Mouse (Mus musculus): ENCODE results near the gene Clstn2. TPM values are rescaled to one million over a fixed set of nuclear protein-coding genes. Genes with fewer than 3 reads are reported as not detected.

Clstn2 gene
- total and polyA plus RNA-seq, 3 experiments: not detected

- no peak overlapping the region for H3K4me3 ChIP-seq (replicated peaks in 1 of 3; ENCODE audit: low read depth in 2 of 3, low read length in 2 of 3, poor library complexity in 1 of 3)
- H3K27ac ChIP-seq (ENCODE audit: insufficient read depth, low read depth): no peak overlapping the region
- no peak overlapping the region for H3K9ac ChIP-seq (ENCODE audit: insufficient read depth, low read depth)
- DNase-seq (ENCODE audit: extremely low read depth): no peak
- dilution Hi-C loops (cut with MboI; ENCODE audit: extremely low pct_ligation_motif_present, extremely low pct_unique_long_range_greater_than_20kb, low sequenced_read_pairs) (no loop called here), in situ Hi-C loops (cut with MboI; ENCODE audit: low pct_ligation_motif_present, low pct_unique_long_range_greater_than_20kb, low sequenced_read_pairs) (no loop called here)
- TF ChIP-seq HCFC1 (IDR thresholded peaks at IDR 0.05; ENCODE audit: low read depth, low read length) (no peak), E2F4 (IDR thresholded peaks at IDR 0.05; ENCODE audit: insufficient replicate concordance, low read depth, low read length) (no peak), JUND (conservative IDR thresholded peaks at IDR 0.05; ENCODE audit: low read depth, low read length) (no peak), JUN (IDR thresholded peaks at IDR 0.05; ENCODE audit: insufficient read depth, low read depth, low read length) (no peak), ELF1 (IDR thresholded peaks at IDR 0.05; ENCODE audit: low read depth, low read length) (no peak), UBTF (IDR thresholded peaks at IDR 0.05; ENCODE audit: low read depth, low read length) (no peak), POLR2A (IDR thresholded peaks at IDR 0.05; ENCODE audit: low read depth, low read length) (no peak), MYC (IDR thresholded peaks at IDR 0.05; ENCODE audit: low read depth, low read length) (no peak), PAX5 (IDR thresholded peaks at IDR 0.05; ENCODE audit: low read length) (no peak), TCF12 (IDR thresholded peaks at IDR 0.05; ENCODE audit: low read depth, low read length) (no peak), MAFK (IDR thresholded peaks at IDR 0.05; ENCODE audit: insufficient replicate concordance, low read length) (no peak), SIN3A (IDR thresholded peaks at IDR 0.05; ENCODE audit: low read length) (no peak), ZKSCAN1 (IDR thresholded peaks at IDR 0.05; ENCODE audit: borderline replicate concordance, low read depth, low read length) (no peak), RAD21 (IDR thresholded peaks at IDR 0.05; ENCODE audit: low read depth, low read length) (no peak), USF2 (conservative IDR thresholded peaks at IDR 0.05; ENCODE audit: low read depth, low read length) (no peak), CTCF (conservative IDR thresholded peaks at IDR 0.05 in 1 of 2, IDR thresholded peaks at IDR 0.05 in 1 of 2; ENCODE audit: low read depth in 2 of 2, low read length in 2 of 2) (no peak), SMC3 (IDR thresholded peaks at IDR 0.05; ENCODE audit: low read depth, low read length) (no peak)
- no peaks in the 10 kb centered on the region for H3K79me2 ChIP-seq (replicated peaks; ENCODE audit: control insufficient read depth, extremely low read depth, insufficient read depth, poor library complexity, severe bottlenecking)
- no peaks in the 10 kb centered on the region for H3K4me1 ChIP-seq (ENCODE audit: control insufficient read depth in 1 of 2, insufficient read depth in 2 of 2)
- peaks cover 79% of the 10 kb centered on the region for H3K9me3 ChIP-seq (replicated peaks; ENCODE audit: low read length)
- no peaks in the 10 kb centered on the region for H3K27me3 ChIP-seq (replicated peaks)
- H3K4me2 ChIP-seq (ENCODE audit: insufficient read depth, low read depth, poor library complexity, severe bottlenecking): no peak overlapping the region
- no peaks in the 10 kb centered on the region for H3K36me3 ChIP-seq (replicated peaks in 1 of 2; ENCODE audit: control insufficient read depth in 1 of 2, insufficient read depth in 1 of 2, low read length in 1 of 2)
These were observed 334.0 kb downstream of the Clstn2 start for GRCm38 (mm10) chr9:97699020-97699419.

GRCm38 (mm10) chr9:97698071-97698470 lies 334.9 kb downstream of the Clstn2 start:
- in situ Hi-C loops (cut with MboI; ENCODE audit: low pct_ligation_motif_present, low pct_unique_long_range_greater_than_20kb, low sequenced_read_pairs) (no loop called here), dilution Hi-C loops (cut with MboI; ENCODE audit: extremely low pct_ligation_motif_present, extremely low pct_unique_long_range_greater_than_20kb, low sequenced_read_pairs) (no loop called here)
- no peak overlapping the region for H3K4me3 ChIP-seq (replicated peaks in 1 of 3; ENCODE audit: low read depth in 2 of 3, low read length in 2 of 3, poor library complexity in 1 of 3)
- H3K9ac ChIP-seq (ENCODE audit: insufficient read depth, low read depth): no peak overlapping the region
- no peaks in the 10 kb centered on the region for H3K36me3 ChIP-seq (replicated peaks in 1 of 2; ENCODE audit: control insufficient read depth in 1 of 2, insufficient read depth in 1 of 2, low read length in 1 of 2)
- H3K4me2 ChIP-seq (ENCODE audit: insufficient read depth, low read depth, poor library complexity, severe bottlenecking): no peak overlapping the region
- H3K27me3 ChIP-seq (replicated peaks): no peaks in the 10 kb centered on the region
- H3K27ac ChIP-seq (ENCODE audit: insufficient read depth, low read depth): no peak overlapping the region
- DNase-seq (ENCODE audit: extremely low read depth): no peak
- H3K4me1 ChIP-seq (ENCODE audit: control insufficient read depth in 1 of 2, insufficient read depth in 2 of 2): no peaks in the 10 kb centered on the region
- no peaks in the 10 kb centered on the region for H3K79me2 ChIP-seq (replicated peaks; ENCODE audit: control insufficient read depth, extremely low read depth, insufficient read depth, poor library complexity, severe bottlenecking)
- peaks cover 72% of the 10 kb centered on the region for H3K9me3 ChIP-seq (replicated peaks; ENCODE audit: low read length)
- TF ChIP-seq USF1 (IDR thresholded peaks at IDR 0.05; ENCODE audit: low read depth, low read length): no peak
- TF ChIP-seq ZMIZ1 (IDR thresholded peaks at IDR 0.05; ENCODE audit: low read depth, low read length): no peak
- no peak for TF ChIP-seq JUND (conservative IDR thresholded peaks at IDR 0.05; ENCODE audit: low read depth, low read length)
- TF ChIP-seq KAT2A (IDR thresholded peaks at IDR 0.05; ENCODE audit: insufficient replicate concordance, low read length): no peak
- no peak for TF ChIP-seq E2F4 (IDR thresholded peaks at IDR 0.05; ENCODE audit: insufficient replicate concordance, low read depth, low read length)
- TF ChIP-seq MEF2A (IDR thresholded peaks at IDR 0.05; ENCODE audit: borderline replicate concordance, low read depth, low read length): no peak
- TF ChIP-seq USF2 (conservative IDR thresholded peaks at IDR 0.05; ENCODE audit: low read depth, low read length): no peak
- no peak for TF ChIP-seq JUN (IDR thresholded peaks at IDR 0.05; ENCODE audit: insufficient read depth, low read depth, low read length)
- TF ChIP-seq SIN3A (IDR thresholded peaks at IDR 0.05; ENCODE audit: low read length): no peak
- no peak for TF ChIP-seq CTCF (conservative IDR thresholded peaks at IDR 0.05 in 1 of 2, IDR thresholded peaks at IDR 0.05 in 1 of 2; ENCODE audit: low read depth in 2 of 2, low read length in 2 of 2)
- no peak for TF ChIP-seq ELF1 (IDR thresholded peaks at IDR 0.05; ENCODE audit: low read depth, low read length)
- TF ChIP-seq NRF1 (IDR thresholded peaks at IDR 0.05; ENCODE audit: low read depth, low read length): no peak
- no peak for TF ChIP-seq BHLHE40 (IDR thresholded peaks at IDR 0.05; ENCODE audit: low read depth, low read length)
- TF ChIP-seq TBP (conservative IDR thresholded peaks at IDR 0.05; ENCODE audit: low read depth, low read length): no peak
- no peak for TF ChIP-seq MAZ (IDR thresholded peaks at IDR 0.05; ENCODE audit: low read depth, low read length)
- TF ChIP-seq ZKSCAN1 (IDR thresholded peaks at IDR 0.05; ENCODE audit: borderline replicate concordance, low read depth, low read length): no peak
- no peak for TF ChIP-seq MAFK (IDR thresholded peaks at IDR 0.05; ENCODE audit: insufficient replicate concordance, low read length)

Data from CH12.LX (cell line).